Mouse (Mus musculus) c-Kit-positive CD71-positive TER-119-negative erythroid progenitor cells, embryonic 14.5 days (primary cell): ENCODE results near the gene H2afv.

ENCODE experiments used
- DNase-seq: peaks from one replicate; pipeline ENCODE4 v3.0.0-alpha.2; 2013; ENCODE audit warnings: low read depth

H2afv gene

DNA sequence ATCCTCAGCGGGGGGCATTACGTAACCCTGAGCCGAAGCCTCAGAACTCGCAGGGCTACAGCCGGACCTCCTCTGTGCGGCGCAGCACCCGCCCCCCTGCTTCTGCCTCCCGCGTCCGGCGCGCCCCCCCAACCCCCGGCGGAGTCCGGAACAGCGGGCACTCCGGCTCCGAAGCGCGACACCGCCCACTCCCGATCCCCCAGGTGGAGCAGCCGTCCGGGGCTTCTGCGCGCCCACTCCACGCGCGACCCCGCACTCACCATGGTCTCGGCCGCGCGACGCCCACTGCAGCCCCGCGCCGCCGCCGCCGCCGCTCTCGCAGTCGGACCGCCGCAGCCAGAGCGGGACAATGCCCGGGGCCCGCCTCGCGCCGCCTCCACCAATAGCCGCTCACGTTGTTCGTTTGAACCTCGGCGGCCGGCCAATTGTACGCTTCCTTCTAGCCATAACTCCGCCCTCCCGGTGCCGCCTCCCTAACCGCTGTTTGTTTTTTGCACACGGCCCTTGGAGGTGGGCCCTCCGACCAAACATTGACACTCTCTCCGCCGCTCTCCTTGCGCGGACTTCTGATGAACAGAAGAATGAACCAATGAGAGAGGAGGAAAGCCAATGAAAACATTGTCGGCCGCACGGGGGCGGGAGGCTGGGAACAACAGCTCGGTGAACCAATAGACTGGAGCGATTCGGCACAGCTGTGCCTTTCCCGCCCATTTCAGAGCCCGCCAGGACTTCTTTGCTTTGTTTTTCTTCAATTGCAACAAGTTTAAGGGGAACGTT, at the start of gene H2afv:
Gene H2afv (minus strand): TSS at position 367 of the 777 bp plus-strand sequence.
- peak; percentile 99 for DNase-seq

GRCm38 (mm10) chr11:6489691-6490503, 45.7 kb upstream of the H2afv start:
- DNase-seq = no peak

DNA sequence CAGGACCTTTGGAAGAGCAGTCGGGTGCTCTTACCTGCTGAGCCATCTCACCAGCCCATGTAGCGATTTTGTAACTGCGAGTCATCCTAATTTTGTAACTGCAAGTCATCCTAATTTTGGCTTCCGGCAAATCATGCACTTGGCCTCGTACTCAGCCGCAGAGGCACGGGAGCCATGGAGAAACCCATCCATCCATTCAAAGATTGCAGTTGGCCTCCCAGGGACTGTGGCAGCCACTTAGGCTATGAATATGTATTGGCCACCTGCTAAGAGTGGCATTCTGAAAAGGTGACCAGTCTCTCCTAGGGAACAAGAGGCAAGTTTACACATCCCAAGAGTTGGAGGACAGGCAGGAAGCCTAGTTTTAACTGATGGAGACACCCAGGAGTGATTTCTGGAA, 45.0 kb upstream of the H2afv start:
- DNase-seq = no peak

- DNase-seq = no peak
These were observed 43.9 kb upstream of the H2afv start for GRCm38 (mm10) chr11:6488041-6488684.

GRCm38 (mm10) chr11:6487496-6487895, 43.3 kb upstream of the H2afv start:
- DNase-seq = no peak

GRCm38 (mm10) chr11:6486916-6487315, 42.7 kb upstream of the H2afv start:
- no peak for DNase-seq

- no peak for DNase-seq
These were observed 40.2 kb upstream of the H2afv start for GRCm38 (mm10) chr11:6484244-6484959.

DNA sequence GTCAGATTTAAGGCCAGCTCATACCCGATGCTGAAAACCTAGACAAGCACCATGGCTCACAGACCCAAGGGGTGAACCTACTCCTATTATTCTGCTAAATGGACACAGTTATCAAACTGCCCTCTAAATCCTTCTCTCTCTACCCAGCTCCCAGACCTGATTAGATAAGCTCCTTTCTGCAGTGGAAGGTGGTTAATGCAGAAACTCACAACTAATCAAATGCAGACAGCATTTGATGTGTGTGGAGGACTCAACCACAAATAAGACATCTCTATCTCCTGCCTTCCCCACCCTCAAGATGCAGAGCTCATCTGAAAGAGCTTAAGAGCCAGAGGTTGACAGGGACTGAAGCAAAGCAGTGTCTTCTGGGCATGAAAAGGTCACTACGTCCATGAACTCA, 38.9 kb upstream of the H2afv start:
- no peak for DNase-seq

DNA sequence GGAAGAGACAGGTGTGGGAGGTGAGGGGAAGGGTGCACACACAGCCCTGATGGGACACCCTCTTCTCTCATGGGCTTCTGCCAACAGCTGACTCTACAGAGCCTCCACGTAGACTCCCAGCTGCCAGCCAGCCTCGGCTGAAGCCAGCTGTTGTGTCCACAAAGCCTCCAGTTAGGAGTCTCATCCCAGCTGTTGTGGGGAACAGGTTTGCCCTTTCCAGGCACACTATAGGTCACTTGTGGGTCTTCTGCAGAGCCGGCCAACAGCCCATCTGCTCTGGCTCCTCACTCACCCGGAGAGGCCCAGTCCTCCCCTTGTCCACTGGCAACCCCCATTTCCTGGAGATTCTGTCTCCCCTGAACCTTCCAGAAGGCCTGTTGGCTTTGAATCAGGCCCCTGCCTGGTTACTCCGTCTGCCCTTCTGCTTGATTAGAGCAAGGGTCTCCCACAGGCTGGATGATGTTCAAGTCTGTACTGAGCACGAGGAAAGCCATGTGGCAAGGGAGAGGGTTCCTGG, 37.5 kb upstream of the H2afv start:
- no peak for DNase-seq

GRCm38 (mm10) chr11:6480681-6481405, 36.6 kb upstream of the H2afv start:
- DNase-seq = no peak

- DNase-seq = no peak
These were observed 35.9 kb upstream of the H2afv start for GRCm38 (mm10) chr11:6480191-6480590.

DNA sequence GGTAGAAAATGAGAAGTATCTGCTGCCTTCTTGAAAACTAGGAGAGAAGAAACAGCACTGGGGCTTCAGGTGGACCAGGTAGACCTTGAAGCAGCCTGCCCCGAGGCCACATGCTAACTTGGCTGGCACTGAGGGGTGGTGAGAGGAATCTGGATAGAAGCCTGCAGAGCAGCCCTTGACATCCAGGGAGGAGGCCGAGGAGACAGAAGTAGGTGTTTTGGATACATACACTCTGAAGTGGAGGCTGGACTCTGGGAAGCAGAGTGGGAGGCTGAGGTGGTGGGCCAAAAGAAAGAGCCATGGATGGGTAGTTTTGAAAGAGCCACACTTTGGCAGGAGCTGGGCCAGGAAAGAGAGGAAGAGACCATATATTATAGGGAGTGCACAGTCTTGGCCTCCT, 35.0 kb upstream of the H2afv start:
- DNase-seq = no peak

DNA sequence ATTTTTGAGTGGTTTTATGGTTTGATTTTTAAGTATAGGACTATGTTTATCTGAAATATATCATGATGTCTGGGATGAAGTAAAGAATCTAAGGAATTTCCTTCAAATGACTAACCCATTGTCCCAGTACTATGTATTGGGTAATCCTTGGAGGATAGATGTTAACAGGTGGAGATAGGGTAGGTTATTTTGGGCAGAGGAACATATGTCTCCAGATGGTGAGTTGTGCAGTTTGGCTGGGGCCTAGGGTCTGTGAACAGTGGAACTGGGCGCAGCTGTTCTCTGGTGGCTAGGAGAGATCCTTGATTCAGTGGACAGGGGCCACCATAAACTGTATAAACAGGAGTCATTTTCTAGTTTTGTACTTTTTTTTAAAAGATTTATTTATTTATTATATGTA, 33.1 kb upstream of the H2afv start:
- DNase-seq = no peak

GRCm38 (mm10) chr11:6476876-6477275, 32.6 kb upstream of the H2afv start:
- DNase-seq = no peak

DNA sequence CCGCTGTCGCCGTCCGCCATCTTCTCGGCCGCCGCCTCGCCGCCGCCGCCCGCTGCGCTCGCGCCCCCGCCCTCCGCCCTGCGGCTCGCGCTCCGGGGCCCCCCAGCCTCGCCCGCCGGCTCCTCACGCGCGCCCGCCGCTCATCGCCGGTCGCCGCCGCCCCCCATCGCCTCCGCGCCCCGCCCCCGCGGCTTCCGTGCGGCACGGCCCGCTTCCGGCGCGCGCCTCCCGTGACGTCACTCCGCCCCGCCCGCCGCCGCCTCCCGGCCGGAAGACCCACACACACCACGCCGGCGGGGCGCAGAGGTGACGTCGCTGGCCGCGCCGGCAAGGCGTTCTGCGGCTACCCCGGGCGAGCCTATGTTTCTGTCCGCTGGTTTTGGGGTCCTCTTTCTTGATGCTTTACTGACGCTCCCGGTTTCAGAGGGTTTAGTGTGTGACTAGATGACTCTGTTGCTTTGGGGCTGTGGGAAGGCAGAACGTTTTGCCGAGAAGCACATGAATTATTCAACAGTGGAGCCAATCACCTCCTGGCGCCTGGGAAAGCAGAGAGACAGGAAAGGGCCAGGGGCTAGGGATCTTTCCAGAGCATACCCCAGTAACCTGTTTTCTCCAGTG, 31.7 kb upstream of the H2afv start, which contains the start of gene Purb:
Gene Purb (minus strand): TSS at position 51 of the 618 bp plus-strand sequence.
- DNase-seq = peak; percentile 83

- no peak for DNase-seq
These were observed 30.9 kb upstream of the H2afv start for GRCm38 (mm10) chr11:6474874-6475731.

DNA sequence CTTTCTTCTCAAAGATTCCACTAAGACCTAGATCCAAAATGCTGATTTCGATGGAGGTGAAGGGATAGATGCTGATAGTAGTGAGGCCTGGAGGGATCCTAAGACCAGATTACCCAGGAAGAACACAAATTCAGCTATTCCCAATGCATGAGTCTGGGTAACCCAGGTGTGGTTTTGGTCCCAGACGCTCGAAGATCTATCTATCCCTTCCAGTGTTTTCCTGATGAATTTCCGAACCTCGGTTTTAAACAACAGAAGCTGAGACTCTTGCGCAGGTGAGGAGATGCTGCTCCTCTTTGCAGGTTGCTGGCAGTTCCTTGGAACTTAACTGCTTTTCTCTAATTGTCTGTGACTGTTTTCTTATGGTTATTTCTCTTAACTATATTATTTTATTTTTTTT, 30.1 kb upstream of the H2afv start:
- DNase-seq = no peak

DNA sequence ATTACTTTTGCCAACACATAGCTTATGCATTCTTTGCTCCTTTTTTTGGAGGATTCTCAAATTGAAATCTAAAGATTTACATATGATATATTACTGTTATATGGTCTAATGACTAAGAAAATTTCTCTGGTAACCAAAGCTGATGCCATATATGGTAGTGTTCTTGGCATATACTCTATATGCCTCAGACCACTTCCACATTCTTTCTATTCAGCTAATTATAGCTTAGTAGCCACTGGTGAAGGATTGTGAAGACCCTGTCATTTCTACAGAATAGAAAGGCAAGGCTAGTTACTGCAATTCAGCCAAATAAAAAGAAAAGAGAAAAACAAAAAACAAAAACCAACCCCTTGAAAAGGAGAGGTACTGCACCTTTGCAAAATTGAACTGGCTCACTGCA, 27.8 kb upstream of the H2afv start:
- no peak for DNase-seq

GRCm38 (mm10) chr11:6471493-6471892, 27.2 kb upstream of the H2afv start:
- no peak for DNase-seq

GRCm38 (mm10) chr11:6471054-6471453, 26.8 kb upstream of the H2afv start:
- DNase-seq = no peak
